Mouse (Mus musculus): ENCODE measurements at regions not wholly inside any gene's neighbourhood (a gene's known extent, or its start where the extent isn't known, plus 50 kb on each side); places are given as distances from the start of the nearest gene placed in this dataset.

DNA sequence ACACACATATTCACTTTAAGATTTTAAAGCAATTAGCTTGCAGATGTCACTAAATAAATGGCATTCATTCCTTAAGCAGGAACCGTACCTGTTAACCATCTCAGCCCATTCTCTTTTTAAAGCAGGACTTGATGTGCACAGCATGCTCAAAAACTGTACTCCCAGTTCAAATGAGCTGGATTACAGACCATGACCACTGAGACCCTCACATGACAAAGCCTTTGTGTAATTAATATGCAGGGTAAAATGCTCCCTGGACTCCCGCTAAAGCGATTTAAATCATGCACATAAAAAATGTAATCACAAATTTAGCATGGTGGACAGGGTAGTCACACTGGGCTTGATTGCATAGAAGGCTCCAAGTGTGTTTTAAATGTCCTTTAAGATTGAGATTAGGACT lies 547.2 kb downstream of the Nr4a2 start:
- no peak for DNase-seq

DNA sequence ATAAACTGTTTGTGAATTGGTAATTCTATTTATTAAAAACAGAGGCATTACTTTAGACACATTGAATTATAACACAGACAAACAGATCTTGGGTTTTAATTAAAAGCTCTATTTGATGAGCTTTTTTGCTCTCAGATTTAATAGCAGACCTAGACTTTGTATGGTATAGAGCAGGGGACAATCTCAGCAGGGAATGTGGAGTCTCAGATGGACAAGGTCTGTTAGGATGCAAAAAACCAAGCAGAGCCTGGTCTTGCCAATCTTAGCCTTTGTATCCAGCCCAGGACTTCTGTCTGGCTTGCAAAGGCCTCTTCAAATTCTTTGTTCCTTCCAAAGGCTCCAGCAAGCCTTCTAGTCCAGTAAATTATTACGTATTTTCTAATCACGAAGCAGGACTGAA lies 551.0 kb downstream of the Nr4a2 start:
- no peak for DNase-seq

- peak; percentile 4 for DNase-seq
These were observed 562.5 kb downstream of the Nr4a2 start for GRCm38 (mm10) chr2:56561321-56561720.

DNA sequence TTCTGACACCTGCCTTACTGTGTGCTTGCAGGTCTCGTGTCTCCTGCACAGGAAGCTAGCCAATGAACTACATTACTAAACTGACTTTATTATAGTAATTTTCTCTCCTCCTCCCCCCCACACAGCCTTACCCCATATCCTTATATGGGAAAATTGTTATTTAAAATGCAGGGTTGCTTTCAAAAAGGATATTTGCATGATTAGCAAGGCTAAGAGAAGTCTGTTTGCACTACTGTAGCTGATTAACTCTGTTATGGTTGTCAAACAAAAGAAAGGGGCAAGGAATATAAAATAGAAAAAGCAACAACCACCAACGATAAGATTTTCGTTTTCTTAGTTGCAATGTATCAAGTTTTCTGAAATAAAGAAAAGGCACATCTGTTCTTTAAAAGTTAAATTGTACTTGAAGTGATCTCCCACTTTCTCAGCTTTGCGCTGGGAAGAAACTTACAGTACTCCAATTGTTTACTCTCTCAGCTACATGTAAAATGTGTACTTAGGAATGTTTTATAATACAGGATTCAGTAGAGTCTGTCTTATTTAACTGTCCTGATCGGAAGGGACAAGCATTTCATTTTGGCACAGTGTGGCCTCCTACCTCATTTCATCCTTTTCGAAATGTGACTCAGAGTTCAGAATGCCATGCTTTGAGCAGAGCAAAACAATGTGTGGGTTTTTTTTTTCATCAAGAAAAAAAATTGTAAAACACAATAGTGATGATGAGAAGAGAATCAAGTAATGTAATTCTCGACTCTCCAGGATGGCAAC lies 571.4 kb downstream of the Nr4a2 start:
- no peak for DNase-seq

- DNase-seq, result no peak
These were observed 573.6 kb downstream of the Nr4a2 start for GRCm38 (mm10) chr2:56550163-56550562.

- DNase-seq, result no peak
These were observed 583.1 kb downstream of the Nr4a2 start for GRCm38 (mm10) chr2:56540714-56541113.

DNA sequence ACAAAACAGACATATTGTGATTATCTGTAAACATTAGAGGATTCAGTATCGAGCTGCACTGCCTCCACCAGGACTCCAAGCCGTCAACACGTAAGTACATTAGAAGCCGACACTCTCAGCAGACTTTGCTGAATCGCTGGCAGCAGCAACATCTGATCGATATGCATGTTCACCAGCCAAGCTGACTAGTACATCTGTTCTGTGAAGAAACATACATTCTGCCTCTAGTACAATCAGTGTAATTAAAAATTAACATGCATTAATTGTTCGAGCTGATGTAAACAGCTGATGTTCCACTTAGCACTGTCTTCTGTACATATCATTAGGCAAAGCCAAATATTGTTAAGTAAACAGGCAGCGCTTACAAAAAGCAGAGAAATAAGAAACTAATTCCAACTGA lies 584.0 kb downstream of the Nr4a2 start:
- DNase-seq, result no peak

DNA sequence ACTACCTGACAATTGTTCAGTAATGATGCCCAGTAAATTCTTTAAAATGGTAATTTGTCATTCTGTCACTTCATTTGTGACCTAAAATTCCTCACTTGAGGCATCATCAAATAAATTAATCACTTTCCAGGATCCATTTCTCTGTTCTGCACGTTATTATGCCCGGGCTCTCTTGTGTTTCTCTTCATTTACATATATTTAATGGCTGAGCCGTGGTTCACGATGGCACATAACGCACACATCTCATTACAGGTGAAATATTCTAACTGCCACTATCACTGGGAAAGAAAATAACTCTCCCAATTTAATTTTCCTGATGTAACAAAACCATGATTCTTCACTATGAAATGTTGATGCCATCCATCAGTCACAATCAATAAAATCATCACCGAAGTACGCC lies 604.4 kb downstream of the Nr4a2 start:
- DNase-seq, result no peak
